Comparison of ENCODE assay signal across 8 mouse cellular contexts in genomic region chr3:108086470-108086979, GRCm38 (mm10). TPM values are rescaled to one million over a fixed set of nuclear protein-coding genes. Genes with fewer than 3 reads are reported as not detected.
DNase-seq lines count a peak whose midpoint lies in the region; ATAC-seq and TF ChIP-seq lines count a peak whose summit lies in the region.

Ampd2 (minus strand) TSS chr3:108086651.

- TF ChIP-seq POLR2A in testis, adult 2 months (IDR thresholded peaks at IDR 0.05; ENCODE audit: control insufficient read depth, low read depth, low read length): no peak

- peaks cover 48% of the 10 kb centered on the region for H3K4me1 ChIP-seq in embryonic facial prominence, embryonic 12.5 days
- peaks cover 25% of the 10 kb centered on the region; the same call in 1 of the 2 replicates for H3K4me1 ChIP-seq in midbrain, postnatal 0 days (ENCODE audit: insufficient read depth, low read length)
- H3K4me1 ChIP-seq in testis, adult 2 months (ENCODE audit: control insufficient read depth, insufficient read depth, low read length): peaks cover 24% of the 10 kb centered on the region

- H3K4me2 ChIP-seq in embryonic facial prominence, embryonic 12.5 days (replicated peaks): peak within 1 kb of the TSS; percentile 100
- peak within 1 kb of the TSS; percentile 94 for H3K4me2 ChIP-seq in midbrain, postnatal 0 days (ENCODE audit: low read depth, low read length, poor library complexity, severe bottlenecking)

- no peaks in the 10 kb centered on the region for H3K9me3 ChIP-seq in embryonic facial prominence, embryonic 12.5 days
- no peaks in the 10 kb centered on the region for H3K9me3 ChIP-seq in midbrain, postnatal 0 days (ENCODE audit: low read length)

- H3K9ac ChIP-seq in embryonic facial prominence, embryonic 12.5 days: peak within 1 kb of the TSS; percentile 74
- peak within 1 kb of the TSS; percentile 72 for H3K9ac ChIP-seq in midbrain, postnatal 0 days (replicated peaks; ENCODE audit: low read length, poor library complexity, severe bottlenecking)

- DNase-seq in B cell, adult 2 months: peak; percentile 61
- peak; percentile 91 for DNase-seq in adrenal gland, adult 8-10 months
- DNase-seq in heart, adult 9 months (ENCODE audit: low spot score in 2 of 2): peak; percentile 85 to 87
- DNase-seq in kidney, adult 8-10 months: peak; percentile 81 to 91
- DNase-seq in liver: peak; percentile 94
- DNase-seq in midbrain, postnatal 0 days (ENCODE audit: low spot score): peak; percentile 39

- WGBS in embryonic facial prominence, embryonic 12.5 days: 1% methylated on average over 29 of the region's 29 CpGs
- 1% methylated on average over 29 of the region's 29 CpGs for WGBS in midbrain, postnatal 0 days

- peak within 1 kb of the TSS; percentile 90 for H3K27ac ChIP-seq in embryonic facial prominence, embryonic 12.5 days
- H3K27ac ChIP-seq in midbrain, postnatal 0 days (ENCODE audit: low read depth, low read length): peak within 1 kb of the TSS; percentile 72
- H3K27ac ChIP-seq in testis, adult 2 months (ENCODE audit: control insufficient read depth, insufficient read depth, low read depth, low read length): peak within 1 kb of the TSS; percentile 92

- H3K36me3 ChIP-seq in embryonic facial prominence, embryonic 12.5 days: no peaks in the 10 kb centered on the region
- no peaks in the 10 kb centered on the region for H3K36me3 ChIP-seq in midbrain, postnatal 0 days (ENCODE audit: insufficient read depth, low read length)
- no peaks in the 10 kb centered on the region for H3K36me3 ChIP-seq in testis, adult 2 months (ENCODE audit: control insufficient read depth, insufficient read depth, low read length)

- TF ChIP-seq CTCF in midbrain, postnatal 0 days (IDR thresholded peaks at IDR 0.05): no peak
- no peak for TF ChIP-seq CTCF in testis, adult 2 months (IDR thresholded peaks at IDR 0.05; ENCODE audit: control insufficient read depth, insufficient read depth, insufficient replicate concordance, low read depth, low read length)

- H3K4me3 ChIP-seq in embryonic facial prominence, embryonic 12.5 days: peak within 1 kb of the TSS; percentile 68
- peak within 1 kb of the TSS; percentile 65 for H3K4me3 ChIP-seq in midbrain, postnatal 0 days (ENCODE audit: low read depth, low read length)
- peak within 1 kb of the TSS; percentile 90 for H3K4me3 ChIP-seq in testis, adult 2 months (ENCODE audit: control insufficient read depth, low read depth, low read length)

- no peaks in the 10 kb centered on the region for H3K27me3 ChIP-seq in embryonic facial prominence, embryonic 12.5 days
- H3K27me3 ChIP-seq in midbrain, postnatal 0 days (ENCODE audit: insufficient read depth, low read length): no peaks in the 10 kb centered on the region
- H3K27me3 ChIP-seq in testis, adult 2 months (ENCODE audit: control insufficient read depth, insufficient read depth, low read length): no peaks in the 10 kb centered on the region

- ATAC-seq in embryonic facial prominence, embryonic 12.5 days (ENCODE audit: insufficient number of reproducible peaks, insufficient read depth, low FRiP score, low TSS enrichment): no peak
- no peak for ATAC-seq in midbrain, postnatal 0 days (ENCODE audit: low FRiP score)

RNA-seq across cellular contexts. Expression of gene Ampd2, which starts in this region (rescaled TPM):
- 100 to 1,000 TPM; 152 to 212 (median 184) TPM for total RNA-seq in adrenal gland, adult 8-10 months (2022)
- 48.4 and 50.9 TPM in 2 replicates for polyA plus RNA-seq in embryonic facial prominence, embryonic 12.5 days (2016; fragmentation: Nextera tagmentation; extraction: Ambion mirVana)
- 58.4 and 79.8 TPM in 2 replicates for total RNA-seq in midbrain, postnatal 0 days (2014; rRNA removed)
- 58.8 and 60.0 TPM in 2 replicates for polyA plus RNA-seq in midbrain, postnatal 0 days (2015; fragmentation: Nextera tagmentation; extraction: Ambion mirVana)
- polyA plus RNA-seq in testis, adult 2 months (2012; rRNA removed): 15.0 and 16.6 TPM in 2 replicates

Comparison
In these comparisons a context has a peak if more than half of its experiments do, and no peak if none do; other contexts are left out.
1. DNase-seq: peak in every context shown above with its lines; median percentile 94 in liver; 91 in adrenal gland, adult 8-10 months; 86 in heart, adult 9 months; 86 in kidney, adult 8-10 months; 61 in B cell, adult 2 months; 39 in midbrain, postnatal 0 days.